Mouse (Mus musculus) urinary bladder, postnatal 0 days (tissue): ENCODE data around the gene Tmem8. TPM values are rescaled to one million over a fixed set of nuclear protein-coding genes. Genes with fewer than 3 reads are reported as not detected.

Experiments used
- polyA plus RNA-seq: library from polyadenylated mRNA; unstranded; fragments of >200 nt; fragmentation: Nextera tagmentation; extraction: Ambion mirVana; gene quantifications from 2 replicates; pipeline ENCODE4 v1.2.1, GENCODE M21; 2015

Tmem8 gene
- 3.1 and 4.2 TPM in 2 replicates for polyA plus RNA-seq

GRCm38 (mm10) chr17:26113181-26113948, at the start of gene Tmem8:
Gene Tmem8, plus strand, starts transcription at chr17:26113299.

GRCm38 (mm10) chr17:26068831-26069739, 44.0 kb upstream of the Tmem8 start, which contains the start of gene Rab11fip3:
Gene Rab11fip3, minus strand, starts transcription at chr17:26069555.

GRCm38 (mm10) chr17:26089905-26090632, 23.0 kb upstream of the Tmem8 start, which contains the start of gene Decr2:
Gene Decr2, minus strand, starts transcription at chr17:26090337.

GRCm38 (mm10) chr17:26095121-26095740, 17.9 kb upstream of the Tmem8 start, which contains the start of gene Nme4:
Gene Nme4, minus strand, starts transcription at chr17:26095602.

GRCm38 (mm10) chr17:26123267-26123684, 10.2 kb downstream of the Tmem8 start, which contains the start of gene Mrpl28:
Gene Mrpl28, plus strand, starts transcription at chr17:26123500.

GRCm38 (mm10) chr17:26138239-26138836, 25.2 kb downstream of the Tmem8 start, which contains the start of gene Axin1:
Gene Axin1, plus strand, starts transcription at chr17:26138688.

Other genes with a start within 250 kb of the Tmem8 start
- gene Mcrip2, start 244.5 kb upstream of the Tmem8 start, polyA plus RNA-seq = 13.1 and 18.2 TPM in 2 replicates
- 36.1 and 44.4 TPM in 2 replicates for gene Mettl26, start 238.2 kb upstream of the Tmem8 start, polyA plus RNA-seq
- gene Wfikkn1, start 232.4 kb upstream of the Tmem8 start, polyA plus RNA-seq = 0.12 and 0.22 TPM in 2 replicates
- gene Rab40c, start 193.6 kb upstream of the Tmem8 start, polyA plus RNA-seq = 16.7 and 18.7 TPM in 2 replicates
- gene Pigq, start 168.4 kb upstream of the Tmem8 start, polyA plus RNA-seq = 27.5 and 29.1 TPM in 2 replicates
- not detected in 2 replicates for gene Nhlrc4, start 168.3 kb upstream of the Tmem8 start, polyA plus RNA-seq
- 0.07 TPM in 1 of 2 replicates, not detected in the other for gene A930017K11Rik, start 160.7 kb upstream of the Tmem8 start, polyA plus RNA-seq
- 13.4 and 16.2 TPM in 2 replicates for gene Capn15, start 127.5 kb upstream of the Tmem8 start, polyA plus RNA-seq
- 7.8 and 8.2 TPM in 2 replicates for gene Rab11fip3, start 43.7 kb upstream of the Tmem8 start, polyA plus RNA-seq
- 74.4 and 84.5 TPM in 2 replicates for gene Decr2, start 23.0 kb upstream of the Tmem8 start, polyA plus RNA-seq
- gene Nme4, start 17.7 kb upstream of the Tmem8 start, polyA plus RNA-seq = 21.8 and 22.5 TPM in 2 replicates
- gene Mrpl28, start 10.2 kb downstream of the Tmem8 start, polyA plus RNA-seq = 116 and 122 TPM in 2 replicates
- gene Axin1, start 25.4 kb downstream of the Tmem8 start, polyA plus RNA-seq = 5.2 and 7.5 TPM in 2 replicates
- gene Pdia2, start 85.8 kb downstream of the Tmem8 start, polyA plus RNA-seq = 0.08 and 0.42 TPM in 2 replicates
- 12.4 and 13.9 TPM in 2 replicates for gene Rgs11, start 89.7 kb downstream of the Tmem8 start, polyA plus RNA-seq
- 10.1 and 10.7 TPM in 2 replicates for gene Arhgdig, start 94.5 kb downstream of the Tmem8 start, polyA plus RNA-seq
- gene Fam234a, start 130.9 kb downstream of the Tmem8 start, polyA plus RNA-seq = 63.1 and 67.4 TPM in 2 replicates
- gene Luc7l, start 139.6 kb downstream of the Tmem8 start, polyA plus RNA-seq = 34.2 and 36.6 TPM in 2 replicates